Mouse (Mus musculus) myocyte (in vitro differentiated cells): ENCODE measurements at regions not wholly inside any gene's neighbourhood (a gene's known extent, or its start where the extent isn't known, plus 50 kb on each side); places are given as distances from the start of the nearest gene placed in this dataset.

Experiments
- H3K27me3 ChIP-seq: one replicate; pipeline ENCODE4 v1.6.1; 2011; ENCODE audit not compliant: control insufficient read depth, insufficient read depth, insufficient read length
- H3K36me3 ChIP-seq: one replicate; pipeline ENCODE4 v1.6.1; 2011; ENCODE audit not compliant: control insufficient read depth, insufficient read depth
- H3K4me2 ChIP-seq: one replicate; pipeline ENCODE4 v1.6.1; 2011; ENCODE audit warnings: low read depth, control low read depth
- H3K4me3 ChIP-seq: one replicate; pipeline ENCODE4 v1.5.1; 2011; ENCODE audit warnings: mild to moderate bottlenecking, control low read depth, moderate library complexity
- H3K79me2 ChIP-seq: one replicate; pipeline ENCODE4 v1.6.1; 2011; ENCODE audit not compliant: control insufficient read depth, insufficient read depth
- H3ac ChIP-seq: one replicate; pipeline ENCODE4 v1.6.1; 2011; ENCODE audit not compliant: control insufficient read depth, insufficient read length
- CEBPB ChIP-seq: IDR thresholded peaks from 2 replicates; pipeline ENCODE4 v1.6.1; 2011; ENCODE audit warnings: mild to moderate bottlenecking, moderate library complexity; ENCODE audit not compliant: poor library complexity, insufficient read depth, severe bottlenecking
- E2F4 ChIP-seq: IDR thresholded peaks from one replicate; pipeline ENCODE4 v1.6.1; 2011; ENCODE audit warnings: mild to moderate bottlenecking, control low read depth, moderate library complexity; ENCODE audit not compliant: insufficient read depth
- MAX ChIP-seq: IDR thresholded peaks from one replicate; pipeline ENCODE4 v1.6.1; 2011; ENCODE audit warnings: low read depth, mild to moderate bottlenecking, control low read depth
- MYOD1 ChIP-seq, 3 experiments: IDR thresholded peaks; one replicate each; pipeline ENCODE4 v1.6.1; 2011; ENCODE audit warnings: control low read depth in 2 of 3, low read depth in 2 of 3, mild to moderate bottlenecking in 2 of 3, moderate library complexity in 1 of 3; ENCODE audit not compliant: insufficient read length in 2 of 3, control insufficient read depth in 1 of 3
- MYOG ChIP-seq, 3 experiments: IDR thresholded peaks; one replicate each; pipeline ENCODE4 v1.6.1; 2011; ENCODE audit warnings: control low read depth in 2 of 3, low read depth in 2 of 3, mild to moderate bottlenecking in 2 of 3; ENCODE audit not compliant: insufficient read length in 2 of 3, control insufficient read depth in 1 of 3, insufficient read depth in 1 of 3
- POLR2A ChIP-seq: IDR thresholded peaks from one replicate; pipeline ENCODE4 v1.6.1; 2011; ENCODE audit warnings: low read depth, mild to moderate bottlenecking, control low read depth, moderate library complexity; ENCODE audit not compliant: insufficient read length
- POLR2AphosphoS2 ChIP-seq: IDR thresholded peaks from one replicate; pipeline ENCODE4 v1.6.1; 2011; ENCODE audit warnings: low read depth, control low read depth; ENCODE audit not compliant: insufficient read length
- REST ChIP-seq: IDR thresholded peaks from one replicate; pipeline ENCODE4 v1.6.1; 2011; ENCODE audit warnings: mild to moderate bottlenecking, control low read depth, moderate library complexity; ENCODE audit not compliant: insufficient read depth, insufficient read length
- SRF ChIP-seq: IDR thresholded peaks from one replicate; pipeline ENCODE4 v1.6.1; 2011; ENCODE audit warnings: low read depth; ENCODE audit not compliant: control insufficient read depth, insufficient read length
- TCF12 ChIP-seq: IDR thresholded peaks from one replicate; pipeline ENCODE4 v1.6.1; 2011; ENCODE audit warnings: mild to moderate bottlenecking, control low read depth; ENCODE audit not compliant: poor library complexity, insufficient read depth, severe bottlenecking
- TCF3 ChIP-seq: IDR thresholded peaks from one replicate; pipeline ENCODE4 v1.6.1; 2011; ENCODE audit warnings: low read depth, control low read depth; ENCODE audit not compliant: insufficient read length
- USF1 ChIP-seq: IDR thresholded peaks from one replicate; pipeline ENCODE4 v1.6.1; 2011; ENCODE audit warnings: low read depth, mild to moderate bottlenecking, control low read depth, moderate library complexity

DNA sequence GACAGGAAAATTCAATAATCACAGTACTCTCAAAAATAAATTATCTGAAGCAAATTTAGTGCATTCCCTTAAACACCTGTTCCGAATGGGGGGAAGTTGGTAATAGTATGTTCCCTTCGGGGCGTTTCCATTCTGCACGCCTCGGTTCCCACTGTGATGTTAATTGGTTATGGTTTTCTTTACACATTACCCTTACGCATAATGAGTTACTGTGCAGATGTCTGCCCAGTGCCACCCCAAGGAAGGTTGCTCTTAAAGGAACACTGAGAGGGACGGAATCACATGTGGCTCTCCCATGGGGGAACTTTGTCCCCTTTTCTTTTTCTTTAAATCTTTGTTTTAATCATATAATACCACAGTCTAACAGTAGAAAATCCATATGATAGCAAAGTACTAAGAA lies 217.5 kb downstream of the Zfp36l1 start:
- H3K4me3 ChIP-seq: no peak overlapping the region
- H3K79me2 ChIP-seq: no peaks in the 10 kb centered on the region
- TF ChIP-seq REST (no peak), CEBPB (no peak), E2F4 (no peak), TCF12 (no peak), MYOG (IDR thresholded peaks at IDR 0.05; ENCODE audit: control insufficient read depth in 1 of 3, insufficient read depth in 1 of 3, insufficient read length in 2 of 3, low read depth in 2 of 3) (no peak)
- no peak overlapping the region for H3K4me2 ChIP-seq
- no peak overlapping the region for H3ac ChIP-seq
- no peaks in the 10 kb centered on the region for H3K27me3 ChIP-seq
- no peaks in the 10 kb centered on the region for H3K36me3 ChIP-seq

DNA sequence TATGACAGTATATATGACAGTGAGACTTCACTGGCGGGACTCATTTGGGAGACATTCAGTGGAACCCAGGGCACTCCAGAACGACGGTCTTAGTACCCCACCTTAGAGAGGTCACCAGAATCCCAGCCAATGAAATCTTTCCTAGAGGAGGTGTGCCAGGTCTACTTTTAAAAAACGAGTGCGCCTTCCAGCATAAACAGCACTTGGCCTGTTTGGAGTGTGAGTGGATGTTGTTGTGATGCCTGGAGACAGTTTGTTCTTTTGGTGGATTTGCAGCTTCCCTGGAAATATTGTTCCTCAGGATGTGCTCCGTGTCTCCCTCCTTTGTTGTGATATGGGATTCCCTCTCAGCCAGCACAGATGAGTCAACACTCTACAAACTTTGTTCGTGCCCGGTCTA lies 219.9 kb downstream of the Zfp36l1 start:
- Histone ChIP-seq H3K79me2 (no peaks in the 10 kb centered on the region), H3K36me3 (no peaks in the 10 kb centered on the region), H3ac (no peak overlapping the region), H3K4me3 (no peak overlapping the region), H3K27me3 (no peaks in the 10 kb centered on the region), H3K4me2 (no peak overlapping the region)
- no peak for TF ChIP-seq MAX
- no peak for TF ChIP-seq POLR2AphosphoS2
- no peak for TF ChIP-seq REST
- TF ChIP-seq TCF3: no peak
- TF ChIP-seq MYOD1 (IDR thresholded peaks at IDR 0.05; ENCODE audit: control insufficient read depth in 1 of 3, insufficient read length in 2 of 3, low read depth in 2 of 3): no peak
- TF ChIP-seq SRF: no peak
- no peak for TF ChIP-seq E2F4
- TF ChIP-seq MYOG (IDR thresholded peaks at IDR 0.05; ENCODE audit: control insufficient read depth in 1 of 3, insufficient read depth in 1 of 3, insufficient read length in 2 of 3, low read depth in 2 of 3): no peak
- TF ChIP-seq CEBPB: no peak
- no peak for TF ChIP-seq TCF12
- TF ChIP-seq USF1: no peak
- TF ChIP-seq POLR2A: no peak

DNA sequence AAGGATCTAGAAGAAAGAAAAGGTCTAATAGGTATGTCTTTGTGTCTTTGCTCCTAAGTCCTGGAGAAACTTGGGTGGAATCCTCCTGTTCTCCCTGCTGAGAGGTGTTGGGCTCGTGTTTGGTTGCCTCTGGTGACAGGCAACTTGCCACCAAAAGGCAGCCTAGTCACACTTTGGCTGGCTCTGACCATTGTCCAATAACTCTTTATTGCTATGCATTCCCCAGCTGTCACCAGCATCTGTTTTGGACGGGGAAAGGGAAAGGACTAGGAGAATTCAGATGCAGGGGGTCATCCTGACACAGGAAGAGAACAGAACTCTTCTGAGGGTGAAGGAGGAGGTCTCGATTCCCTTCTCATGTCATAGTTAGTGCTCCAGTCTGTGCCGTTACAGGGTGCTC lies 220.9 kb downstream of the Zfp36l1 start:
- no peaks in the 10 kb centered on the region for H3K79me2 ChIP-seq
- no peak for TF ChIP-seq TCF3
- TF ChIP-seq SRF: no peak
- TF ChIP-seq USF1: no peak
- no peak for TF ChIP-seq TCF12
- TF ChIP-seq CEBPB: no peak
- TF ChIP-seq MYOG (IDR thresholded peaks at IDR 0.05; ENCODE audit: control insufficient read depth in 1 of 3, insufficient read depth in 1 of 3, insufficient read length in 2 of 3, low read depth in 2 of 3): peak in 1 of 3 experiments; percentile 39
- peak in 2 of 3 experiments; percentile 17 to 34 for TF ChIP-seq MYOD1 (IDR thresholded peaks at IDR 0.05; ENCODE audit: control insufficient read depth in 1 of 3, insufficient read length in 2 of 3, low read depth in 2 of 3)
- H3K36me3 ChIP-seq: no peaks in the 10 kb centered on the region
- H3K4me2 ChIP-seq: peak overlapping the region; percentile 18
- H3ac ChIP-seq: no peak overlapping the region
- no peak overlapping the region for H3K4me3 ChIP-seq
- no peaks in the 10 kb centered on the region for H3K27me3 ChIP-seq

- no peak overlapping the region for H3K4me2 ChIP-seq
- no peak overlapping the region for H3ac ChIP-seq
Observed at GRCm38 (mm10) chr12:79890887-79891286, 221.9 kb downstream of the Zfp36l1 start.

GRCm38 (mm10) chr12:79890291-79890690 lies 222.5 kb downstream of the Zfp36l1 start:
- H3K36me3 ChIP-seq: no peaks in the 10 kb centered on the region
- H3ac ChIP-seq: no peak overlapping the region
- H3K4me3 ChIP-seq: no peak overlapping the region
- no peaks in the 10 kb centered on the region for H3K79me2 ChIP-seq
- no peak overlapping the region for H3K4me2 ChIP-seq
- TF ChIP-seq POLR2A (no peak), TCF12 (no peak), REST (no peak), MYOG (IDR thresholded peaks at IDR 0.05; ENCODE audit: control insufficient read depth in 1 of 3, insufficient read depth in 1 of 3, insufficient read length in 2 of 3, low read depth in 2 of 3) (no peak), MYOD1 (IDR thresholded peaks at IDR 0.05; ENCODE audit: control insufficient read depth in 1 of 3, insufficient read length in 2 of 3, low read depth in 2 of 3) (no peak), MAX (no peak)
- no peaks in the 10 kb centered on the region for H3K27me3 ChIP-seq

More at GRCm38 (mm10) chr12:79890887-79891286, 221.9 kb downstream of the Zfp36l1 start:
- no peaks in the 10 kb centered on the region for H3K79me2 ChIP-seq
- TF ChIP-seq USF1 (no peak), SRF (no peak), MYOG (IDR thresholded peaks at IDR 0.05; ENCODE audit: control insufficient read depth in 1 of 3, insufficient read depth in 1 of 3, insufficient read length in 2 of 3, low read depth in 2 of 3) (no peak), REST (no peak), TCF12 (no peak), MYOD1 (IDR thresholded peaks at IDR 0.05; ENCODE audit: control insufficient read depth in 1 of 3, insufficient read length in 2 of 3, low read depth in 2 of 3) (no peak), CEBPB (no peak), E2F4 (no peak), POLR2AphosphoS2 (no peak), TCF3 (no peak), POLR2A (no peak), MAX (no peak)
- H3K36me3 ChIP-seq: no peaks in the 10 kb centered on the region
- H3K4me3 ChIP-seq: no peak overlapping the region
- H3K27me3 ChIP-seq: no peaks in the 10 kb centered on the region
